Mouse (Mus musculus): ENCODE results near the gene Ssmem1. TPM values are rescaled to one million over a fixed set of nuclear protein-coding genes. Genes with fewer than 3 reads are reported as not detected.

Gene Ssmem1
- total RNA-seq (2021): 1 to 10 TPM in 1 of 2 experiments, under 1 TPM in 1; 0.25 to 1.3 TPM
- long read RNA-seq, experiment 1: 0 reads
- long read RNA-seq, experiment 2: 0 reads

DNA sequence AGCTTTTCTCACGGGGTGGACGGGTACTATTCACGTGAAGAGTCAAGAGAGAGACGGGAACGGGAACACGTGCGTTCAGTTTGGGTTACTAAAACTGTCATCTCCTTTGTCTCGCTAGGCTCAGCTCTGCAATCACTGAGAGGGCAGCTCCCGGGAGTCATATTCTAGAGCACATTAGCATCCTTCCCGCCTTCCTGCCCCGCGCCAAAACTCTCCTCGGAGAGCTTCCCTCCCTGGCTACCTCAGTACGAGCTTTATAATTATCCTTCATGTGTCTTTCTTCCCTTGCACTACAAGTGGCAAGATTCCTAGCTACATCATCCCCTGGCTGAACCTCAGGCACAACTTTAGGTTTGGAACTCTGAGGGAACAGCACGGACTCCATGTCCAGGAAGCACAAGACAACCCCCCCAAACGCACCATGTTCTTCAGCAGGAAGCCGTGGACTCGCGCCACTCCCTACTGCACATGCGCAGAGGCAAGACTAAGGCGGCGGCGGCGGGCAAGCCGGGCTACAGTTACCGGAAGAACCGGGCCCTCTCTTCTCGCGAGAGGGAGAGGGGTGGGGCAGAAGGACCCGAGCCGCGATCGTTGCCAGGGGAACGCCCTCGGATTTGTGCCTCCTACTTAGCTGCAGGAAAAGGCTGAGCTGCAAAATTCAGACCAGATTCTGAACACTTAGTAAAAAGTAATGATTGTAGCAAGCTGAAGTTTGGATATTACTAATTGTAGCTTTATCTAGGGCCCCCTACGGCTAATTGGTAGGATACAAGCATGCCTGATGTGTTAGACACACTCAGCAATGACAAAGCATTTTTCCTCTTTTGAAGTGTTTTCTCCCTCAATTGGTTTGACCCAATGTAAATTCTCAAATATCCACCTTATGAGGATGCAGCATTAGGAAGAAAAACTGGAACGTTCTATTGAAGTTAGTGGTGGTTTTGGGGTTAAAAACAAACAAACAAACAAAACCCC, at the start of gene Ssmem1, which contains the start of gene Tmem209:
Gene Ssmem1 (plus strand): TSS at position 585 of the 975 bp plus-strand sequence.
Gene Tmem209 (minus strand): TSS at position 519 of the 975 bp plus-strand sequence.
- intact Hi-C loops (cut with DNase I): loop anchor here (2.0 kb wide), 1 partner anchor 41 kb away; no protein-coding TSS in a partner anchor
- peak; percentile 99 for DNase-seq (ENCODE audit: low spot score in 2 of 2)

DNA sequence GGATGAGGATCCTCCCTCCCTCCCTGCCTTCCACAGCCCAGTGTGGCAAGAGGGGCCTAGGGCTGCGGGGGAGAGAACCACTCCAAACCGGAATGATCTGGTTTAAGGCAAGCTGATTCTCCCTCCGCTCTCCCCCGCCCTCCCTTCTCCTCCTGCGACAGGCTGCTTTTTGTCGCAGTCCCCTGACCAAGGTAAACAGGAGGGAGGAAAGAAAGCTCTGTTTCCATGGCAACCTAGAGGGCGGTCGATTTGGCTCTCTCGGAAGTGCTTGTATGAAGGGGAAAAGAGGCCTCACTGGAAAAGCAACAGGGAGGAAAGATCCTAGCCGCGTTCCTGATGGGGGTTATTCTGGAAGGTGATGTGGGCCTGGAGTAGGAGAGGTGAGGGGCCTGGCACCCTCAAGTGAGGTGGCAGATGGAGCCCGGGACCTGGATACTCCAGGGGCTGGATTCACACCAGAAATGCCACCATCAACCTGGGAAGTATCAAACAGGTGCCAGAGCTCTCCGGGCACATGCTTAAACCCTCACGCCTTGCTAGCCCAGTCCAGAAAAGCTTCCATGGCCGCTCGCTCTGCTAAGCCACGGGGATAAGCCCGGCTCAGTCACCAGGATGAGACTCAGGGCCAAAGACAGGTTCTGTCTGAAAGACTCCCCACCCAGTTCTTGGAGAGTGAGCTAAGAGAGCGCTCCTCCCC, 48.8 kb upstream of the Ssmem1 start:
- peak; percentile 85 to 97 for DNase-seq (ENCODE audit: low spot score in 2 of 2)
- intact Hi-C loops (cut with DNase I): loop anchor here (1.0 to 5.0 kb wide), 2 partner anchors 58 to 86 kb away; no protein-coding TSS in a partner anchor

DNA sequence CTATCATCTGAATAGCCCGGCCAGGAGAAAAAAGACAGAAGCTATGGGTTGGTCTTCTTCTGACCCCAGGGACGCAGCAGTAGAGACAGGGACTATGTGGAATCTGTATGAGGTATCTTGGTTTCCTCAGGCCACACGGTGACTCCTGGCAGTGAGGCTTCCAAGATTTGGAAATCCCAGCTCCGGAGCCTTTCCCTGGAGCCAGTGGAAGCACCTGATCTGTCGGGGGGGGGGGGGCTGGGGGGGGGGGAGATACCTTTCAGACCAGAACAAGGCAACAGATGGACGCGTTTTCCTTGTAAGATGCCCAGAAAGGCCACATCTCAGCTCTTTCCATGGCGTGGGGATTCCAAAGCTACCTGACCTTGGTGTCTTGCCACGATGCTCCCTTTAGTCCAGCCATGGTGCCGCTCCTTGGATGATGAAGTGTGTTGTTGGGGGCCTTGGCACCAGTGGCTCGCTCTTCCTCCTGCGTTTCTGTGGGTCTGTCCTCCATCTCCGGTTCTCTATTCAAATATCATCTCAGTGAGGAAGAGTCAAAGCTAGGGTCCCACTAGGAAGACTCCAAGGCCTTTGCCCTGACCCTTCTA, 47.8 kb upstream of the Ssmem1 start:
- intact Hi-C loops (cut with DNase I): loop anchor here (5.0 kb wide), 1 partner anchor 85 kb away; no protein-coding TSS in a partner anchor
- DNase-seq (ENCODE audit: low spot score in 2 of 2): no peak

DNA sequence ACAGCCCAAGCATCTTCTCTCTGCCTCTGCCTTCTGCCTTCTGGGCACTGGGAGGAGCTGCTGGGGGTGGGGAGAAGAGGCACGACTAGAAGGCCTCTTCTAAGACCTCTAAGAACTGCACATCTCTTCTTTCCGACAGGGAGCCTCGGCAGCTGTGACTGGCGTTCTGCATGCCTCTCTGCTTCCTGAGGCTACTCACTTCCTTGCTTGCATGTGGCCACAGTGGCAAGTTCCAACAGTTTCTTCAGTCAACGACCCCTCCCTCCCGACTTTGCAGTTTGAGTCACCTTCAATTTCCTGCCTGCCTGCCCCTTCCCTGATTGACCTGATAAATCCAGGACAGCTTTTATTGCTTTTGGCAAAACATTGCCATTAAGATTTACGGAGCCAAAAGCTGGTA, 46.8 kb upstream of the Ssmem1 start:
- intact Hi-C loops (cut with DNase I): loop anchor here (5.0 kb wide), 1 partner anchor 84 kb away; no protein-coding TSS in a partner anchor
- DNase-seq (ENCODE audit: low spot score in 2 of 2): no peak

DNA sequence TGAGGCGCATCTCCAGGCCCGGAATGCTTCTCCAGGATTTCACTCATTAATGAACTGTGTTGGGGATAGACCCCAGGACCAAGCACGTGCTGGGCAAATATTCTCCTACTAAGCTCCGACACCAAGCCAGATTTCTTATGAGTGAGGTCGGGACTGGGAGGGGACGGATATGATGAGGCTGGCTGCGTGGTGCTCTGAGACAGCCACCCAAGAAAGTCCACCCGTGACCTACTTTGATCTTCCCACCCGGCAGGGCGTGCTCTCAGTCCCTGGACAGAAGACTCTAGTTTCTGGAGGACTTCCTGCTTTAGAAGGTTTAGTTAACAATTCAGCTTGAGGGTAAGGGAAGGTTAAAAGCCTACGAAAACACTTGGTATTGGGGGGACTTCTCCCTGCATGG, 44.1 kb upstream of the Ssmem1 start:
- intact Hi-C loops (cut with DNase I): no loop called here
- DNase-seq (ENCODE audit: low spot score in 2 of 2): no peak

DNA sequence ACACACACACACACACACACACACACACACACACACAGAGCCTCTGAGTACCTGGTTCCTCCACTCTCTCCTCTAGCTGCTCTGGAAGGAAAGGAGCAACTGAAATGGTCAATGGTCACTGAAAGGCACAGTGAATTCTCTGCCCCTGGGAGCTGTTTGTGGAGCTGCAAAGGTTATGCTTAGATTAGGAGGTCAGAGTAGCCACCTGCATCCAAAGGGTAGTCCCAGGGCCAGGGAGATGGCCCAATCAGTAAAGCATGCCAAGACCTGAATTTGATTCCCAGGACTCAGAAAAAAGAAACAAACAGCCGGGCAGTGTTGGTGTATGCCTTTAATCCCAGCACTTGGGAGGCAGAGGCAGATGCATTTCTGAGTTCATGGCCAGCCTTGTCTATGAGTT, 41.6 kb upstream of the Ssmem1 start:
- no peak for DNase-seq (ENCODE audit: low spot score in 2 of 2)
- intact Hi-C loops (cut with DNase I): no loop called here

DNA sequence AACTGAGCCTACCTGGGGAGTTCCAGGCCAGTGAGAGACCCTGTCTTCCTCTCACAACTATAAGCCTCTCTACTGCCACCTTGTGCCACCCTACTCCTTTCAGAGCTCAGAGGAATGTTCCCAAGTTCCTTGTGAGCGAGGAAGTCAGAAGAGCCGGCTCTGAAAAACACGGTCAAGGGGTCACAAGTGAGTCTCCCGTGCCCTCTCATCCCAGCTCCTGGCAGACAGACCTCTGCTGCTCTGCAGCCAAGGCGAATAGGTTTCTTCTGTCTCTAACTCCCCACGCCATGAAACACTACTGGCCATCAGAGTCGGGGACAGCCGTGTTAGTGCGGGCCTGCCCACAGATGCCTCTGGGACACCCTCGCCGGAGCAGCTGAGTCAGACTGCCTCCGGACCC, 41.0 kb upstream of the Ssmem1 start:
- intact Hi-C loops (cut with DNase I): no loop called here

DNA sequence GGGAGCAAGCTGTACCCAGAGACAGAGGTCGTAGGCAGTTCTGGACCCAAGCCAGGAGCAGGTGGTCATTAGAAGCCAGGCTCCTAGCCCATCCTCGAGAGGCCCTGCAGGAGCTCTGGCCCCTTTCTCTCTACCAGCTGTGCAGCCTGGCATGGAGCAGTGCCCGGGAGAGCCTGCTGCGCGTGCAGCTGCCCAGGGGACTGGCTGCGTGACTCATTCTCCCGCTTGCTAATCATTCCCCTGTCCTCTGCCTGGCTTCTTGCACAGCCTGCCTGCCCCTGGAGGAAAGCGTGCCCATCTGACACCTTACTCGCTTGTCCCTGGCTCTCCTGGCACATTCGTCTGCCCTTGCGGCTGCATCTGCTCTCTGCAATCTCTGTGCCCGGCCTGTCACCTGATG, 40.3 kb upstream of the Ssmem1 start:
- no peak for DNase-seq (ENCODE audit: low spot score in 2 of 2)
- intact Hi-C loops (cut with DNase I): no loop called here

More for the DNA sequence above, 41.0 kb upstream of the Ssmem1 start:
- DNase-seq (ENCODE audit: low spot score in 2 of 2): peak; percentile 50 to 54

DNA sequence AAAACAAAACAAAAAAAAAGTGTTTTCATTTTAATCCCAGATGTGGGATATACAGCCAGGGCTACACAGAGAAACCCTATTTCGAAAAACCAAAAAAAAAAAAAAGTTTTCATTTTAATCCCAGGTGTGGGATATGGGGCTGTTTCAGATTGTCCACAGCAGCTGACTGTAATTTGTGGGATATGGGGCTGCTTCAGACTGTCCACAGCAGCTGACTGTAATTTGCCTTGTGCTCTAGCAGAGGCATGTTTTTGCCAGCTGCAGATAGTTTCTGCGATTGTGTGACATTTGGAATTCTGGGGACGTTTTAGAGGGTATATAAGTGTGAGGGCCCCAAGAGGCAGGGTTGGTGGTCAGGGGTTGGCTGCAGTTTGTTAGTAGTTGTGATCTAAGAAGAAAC, 37.9 kb upstream of the Ssmem1 start:
- DNase-seq (ENCODE audit: low spot score in 2 of 2): no peak
- intact Hi-C loops (cut with DNase I): no loop called here

DNA sequence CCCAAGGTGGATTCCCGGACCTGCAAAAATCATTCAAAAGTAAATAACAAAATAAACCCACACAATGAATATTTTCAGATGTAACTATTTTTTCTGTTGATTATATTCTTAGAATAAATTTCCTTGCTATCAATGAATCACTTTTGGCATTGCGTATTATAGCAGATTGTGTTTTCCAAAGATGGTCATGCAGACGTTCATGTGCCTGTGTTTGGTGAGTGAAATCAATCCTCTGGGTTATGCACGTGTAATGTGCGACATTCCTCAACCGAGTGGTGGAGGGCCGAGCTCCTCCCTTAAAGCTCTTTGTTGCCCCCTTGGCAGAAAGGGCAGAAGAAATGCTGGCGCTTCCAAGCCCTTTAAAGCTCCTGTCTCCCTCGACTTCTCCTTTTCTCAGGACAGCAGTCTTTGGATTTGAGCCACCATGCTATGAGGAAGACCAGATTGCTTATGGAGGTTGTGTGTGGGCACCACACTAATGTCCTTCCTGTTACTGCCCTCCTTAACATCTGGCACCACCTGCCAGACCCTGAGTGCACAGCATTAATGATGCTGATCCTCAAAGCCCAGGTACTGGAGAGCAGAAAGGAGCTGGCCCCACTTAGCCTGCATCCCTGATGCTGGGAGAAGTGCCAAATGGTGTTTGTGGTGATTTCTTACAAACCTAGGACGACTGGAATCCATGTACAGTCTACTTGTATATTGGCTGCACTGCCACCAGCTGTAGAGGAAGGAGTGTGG, 33.5 kb upstream of the Ssmem1 start:
- intact Hi-C loops (cut with DNase I): no loop called here
- no peak for DNase-seq (ENCODE audit: low spot score in 2 of 2)

DNA sequence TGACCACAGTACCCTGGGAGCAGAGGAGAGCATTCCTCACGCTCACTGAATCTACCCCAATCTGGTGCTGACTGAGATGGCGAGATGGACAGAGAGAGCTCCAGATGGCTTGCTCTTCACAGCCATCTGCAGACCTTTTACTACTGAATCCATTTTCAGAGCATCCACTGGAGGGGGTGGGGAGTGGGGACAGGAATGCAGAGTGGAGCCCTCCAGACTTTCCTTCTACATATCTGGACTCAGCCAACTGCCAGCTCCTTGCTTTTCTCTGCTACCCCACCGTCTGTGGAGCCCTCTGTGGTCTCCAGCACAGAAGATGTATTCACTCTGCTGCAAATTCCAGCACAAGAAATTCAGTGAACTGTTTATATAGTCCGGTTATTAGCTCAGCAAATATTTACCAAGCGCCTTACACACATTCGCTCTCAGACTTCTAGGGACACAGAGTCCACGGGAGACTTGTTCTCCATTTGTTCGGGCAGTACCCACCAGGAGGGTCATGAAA, 32.4 kb upstream of the Ssmem1 start:
- intact Hi-C loops (cut with DNase I): no loop called here
- no peak for DNase-seq (ENCODE audit: low spot score in 2 of 2)

DNA sequence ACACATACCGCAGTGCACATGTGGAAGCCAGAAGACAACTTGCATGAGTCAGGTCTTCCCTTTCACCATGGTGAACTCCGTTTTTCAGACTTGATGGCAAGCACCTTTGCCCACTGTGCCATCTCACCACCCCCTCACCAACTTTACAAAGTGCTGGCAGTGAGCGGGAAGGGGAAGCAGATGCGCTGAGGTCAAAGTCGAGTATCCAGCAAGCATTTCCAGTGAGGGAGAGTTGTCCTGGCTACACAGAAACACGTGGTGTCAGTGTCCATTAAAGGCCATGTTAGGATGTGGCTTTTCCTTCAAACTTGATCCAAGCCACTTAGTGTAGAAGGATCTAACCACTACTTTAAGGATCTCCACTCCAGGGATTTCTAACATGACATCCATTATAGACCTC, 31.9 kb upstream of the Ssmem1 start:
- no peak for DNase-seq (ENCODE audit: low spot score in 2 of 2)
- intact Hi-C loops (cut with DNase I): no loop called here

DNA sequence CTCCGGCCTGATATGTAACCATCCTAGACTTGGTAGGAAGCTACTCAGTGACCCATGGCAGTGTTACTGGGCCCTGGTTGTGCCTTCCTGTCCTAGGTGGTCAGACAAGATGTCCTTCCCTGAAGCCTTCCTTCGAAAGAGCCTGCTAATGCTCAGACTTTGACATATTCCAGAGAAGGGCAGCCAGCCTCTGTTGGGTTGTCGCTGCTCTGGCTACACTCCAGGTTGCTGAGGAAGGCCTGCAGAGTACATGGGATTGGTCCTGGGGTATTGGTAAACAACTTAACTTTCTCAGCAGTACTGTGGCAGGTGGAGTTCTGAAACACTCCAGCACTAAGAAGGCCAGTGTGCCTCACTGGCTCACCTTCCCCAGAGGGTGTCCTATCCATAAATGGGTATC, 30.2 kb upstream of the Ssmem1 start:
- intact Hi-C loops (cut with DNase I): no loop called here
- DNase-seq (ENCODE audit: low spot score in 2 of 2): no peak

DNA sequence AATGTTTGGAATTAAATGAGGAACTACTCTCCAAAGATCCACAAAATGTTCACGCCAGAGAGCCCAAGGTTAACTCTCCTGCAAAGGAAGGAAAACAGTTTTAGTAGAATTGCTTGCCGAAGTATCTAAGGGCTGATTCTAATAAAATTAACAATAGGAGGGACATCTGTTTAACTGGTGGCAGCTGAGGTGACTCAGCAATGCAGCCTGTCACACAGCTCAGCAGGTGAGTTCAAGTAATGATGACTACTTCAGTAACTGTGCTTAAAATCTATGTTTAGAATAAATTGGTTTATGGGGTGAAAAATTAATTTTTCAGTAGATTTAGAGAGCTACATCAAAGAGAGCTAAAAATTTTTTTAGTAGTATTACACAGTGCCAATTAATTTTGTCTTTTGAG, 26.7 kb upstream of the Ssmem1 start:
- intact Hi-C loops (cut with DNase I): no loop called here
- no peak for DNase-seq (ENCODE audit: low spot score in 2 of 2)

DNA sequence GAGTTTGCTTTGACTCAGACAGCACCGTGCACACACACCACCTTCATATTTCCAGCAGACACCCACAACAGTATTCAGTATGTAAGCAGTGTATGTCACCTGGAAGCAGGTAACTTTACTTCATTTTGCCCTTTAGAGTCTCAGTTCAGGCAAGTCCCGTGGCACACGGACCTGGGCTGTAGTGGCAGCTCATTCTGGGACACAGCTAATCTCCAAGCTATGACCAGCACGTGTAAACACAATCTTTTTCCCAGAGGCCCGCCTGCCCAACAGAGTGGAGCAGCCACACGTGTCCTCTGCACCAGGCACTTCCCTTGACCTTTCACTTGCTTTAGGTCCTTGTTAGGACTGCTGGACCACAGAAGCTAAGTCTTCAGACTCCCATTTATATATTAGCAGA, 23.1 kb upstream of the Ssmem1 start:
- no peak for DNase-seq (ENCODE audit: low spot score in 2 of 2)
- intact Hi-C loops (cut with DNase I): no loop called here

DNA sequence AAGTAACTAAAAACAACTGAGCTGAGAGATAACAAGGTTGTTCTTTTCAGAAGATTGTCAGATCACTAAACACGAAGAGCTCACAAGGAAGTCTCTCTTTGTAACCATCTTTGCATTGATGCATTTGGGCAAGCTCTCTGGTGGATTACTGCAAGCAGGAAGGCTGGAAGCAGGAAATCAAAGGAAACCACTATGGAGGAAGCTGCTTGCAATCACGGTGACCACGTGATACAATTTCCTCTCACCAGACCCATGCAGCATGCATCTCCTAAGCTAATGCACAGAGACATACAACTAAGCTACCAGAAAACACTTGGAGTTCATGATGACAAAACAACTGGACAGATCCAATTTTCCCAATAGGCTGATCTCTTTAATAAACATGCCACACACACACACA, 10.6 kb upstream of the Ssmem1 start:
- intact Hi-C loops (cut with DNase I): no loop called here
- no peak for DNase-seq (ENCODE audit: low spot score in 2 of 2)

DNA sequence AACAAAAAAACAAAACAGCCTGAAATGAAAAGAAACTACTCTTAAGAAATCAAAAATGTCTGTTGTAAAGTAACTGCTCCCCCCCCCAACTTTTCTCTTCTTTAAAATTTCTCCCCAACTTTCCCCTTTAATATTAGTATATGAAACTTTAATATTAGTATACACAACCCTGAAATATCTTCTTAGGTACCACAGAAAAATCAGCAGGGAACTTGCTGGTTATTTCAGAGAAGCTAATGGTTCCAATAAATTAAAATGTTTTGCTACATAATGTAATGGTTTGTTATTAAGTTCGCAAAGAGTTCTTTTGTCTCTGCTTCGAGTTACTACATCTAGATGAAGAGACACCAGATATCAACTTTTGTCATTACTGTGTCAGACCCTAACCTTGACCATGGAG, 825 bp upstream of the Ssmem1 start:
- no peak for DNase-seq (ENCODE audit: low spot score in 2 of 2)
- intact Hi-C loops (cut with DNase I): loop anchor here (2.0 kb wide), 1 partner anchor 42 kb away; no protein-coding TSS in a partner anchor

DNA sequence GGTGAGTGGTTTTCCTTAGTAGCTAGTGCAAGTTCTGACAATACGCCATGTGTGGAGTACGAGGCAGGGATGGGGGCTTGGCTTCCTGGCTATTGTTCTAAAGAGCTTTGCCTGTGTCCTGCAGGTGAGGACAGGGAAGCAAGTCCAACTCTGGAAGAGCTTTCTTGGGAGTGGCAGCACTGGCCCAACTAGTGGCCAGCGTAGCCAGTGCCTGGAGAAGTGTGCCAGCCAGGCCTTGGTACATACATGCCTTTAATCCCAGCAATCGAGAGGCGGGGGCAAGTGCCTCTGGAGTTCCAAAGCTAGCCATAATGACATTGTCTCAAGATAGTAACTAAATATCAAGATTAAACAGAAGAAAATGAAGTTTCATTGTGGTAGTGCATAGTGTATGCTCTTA, 642 bp downstream of the Ssmem1 start:
- intact Hi-C loops (cut with DNase I): no loop called here

DNA sequence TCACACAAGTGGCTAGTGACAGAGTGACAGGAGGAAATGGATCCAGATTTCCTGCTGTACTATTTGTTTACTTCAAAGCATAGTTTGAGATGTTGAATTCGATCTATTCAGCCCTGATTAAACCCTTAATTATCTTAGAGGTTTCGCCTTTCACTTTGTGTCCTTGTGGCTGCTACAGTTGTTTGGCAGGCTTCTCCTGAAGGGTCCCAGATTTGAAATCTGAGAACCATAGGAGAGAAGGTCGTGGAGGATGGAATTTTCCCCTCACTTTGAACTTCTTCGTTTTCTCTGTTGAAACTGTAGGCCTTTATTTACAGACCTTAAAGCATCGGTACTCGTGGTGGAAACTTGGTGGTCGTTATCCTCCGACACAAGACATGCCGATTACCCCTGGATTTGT, 4.6 kb downstream of the Ssmem1 start:
- DNase-seq (ENCODE audit: low spot score in 2 of 2): no peak
- intact Hi-C loops (cut with DNase I): no loop called here

More for the DNA sequence above, 642 bp downstream of the Ssmem1 start:
- DNase-seq (ENCODE audit: low spot score in 2 of 2): no peak

All from left cerebral cortex, postnatal 14 days (tissue).